Mouse (Mus musculus): ENCODE data around the gene Cd19. TPM values are rescaled to one million over a fixed set of nuclear protein-coding genes. Genes with fewer than 3 reads are reported as not detected.

Gene Cd19
- polyA plus RNA-seq, 1 experiment = 0.23 TPM

DNA sequence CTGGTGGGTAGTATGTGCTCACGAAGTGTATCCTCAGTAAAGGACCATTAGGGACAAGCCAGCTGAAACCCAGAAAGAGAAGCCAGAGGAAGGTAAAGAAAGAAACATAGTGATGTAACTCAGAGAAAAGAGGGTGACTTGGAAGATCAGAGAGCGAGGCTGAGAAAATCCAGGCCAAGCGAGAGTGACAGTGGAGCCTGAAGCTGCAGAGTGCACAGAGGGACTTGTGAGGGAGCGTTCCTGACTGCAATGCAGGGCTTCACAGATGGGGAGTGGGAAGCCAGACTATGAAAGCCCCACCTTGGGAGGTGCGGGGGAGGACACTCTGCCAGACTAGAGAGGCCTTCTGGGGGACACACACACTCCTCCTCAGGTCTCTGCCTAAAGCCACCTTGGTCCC lies 43.5 kb upstream of the Cd19 start:
- TF ChIP-seq CTCF (IDR thresholded peaks at IDR 0.05; ENCODE audit: borderline replicate concordance, insufficient read depth, low read depth, low read length) (no peak), POLR2A (IDR thresholded peaks at IDR 0.05; ENCODE audit: borderline replicate concordance, insufficient read depth, low read length) (no peak)
- Histone ChIP-seq H3K27ac (ENCODE audit: insufficient read depth, low read length) (no peak overlapping the region), H3K27me3 (ENCODE audit: control insufficient read depth, insufficient read depth, low read length) (no peaks in the 10 kb centered on the region; the same call in 1 of the 2 replicates), H3K4me1 (ENCODE audit: control insufficient read depth, insufficient read depth, low read length) (no peaks in the 10 kb centered on the region), H3K4me3 (replicated peaks; ENCODE audit: insufficient read depth, low read depth, low read length) (no peak overlapping the region)
- DNase-seq = no peak
- 71% methylated on average over 5 of the region's 5 CpGs for WGBS

DNA sequence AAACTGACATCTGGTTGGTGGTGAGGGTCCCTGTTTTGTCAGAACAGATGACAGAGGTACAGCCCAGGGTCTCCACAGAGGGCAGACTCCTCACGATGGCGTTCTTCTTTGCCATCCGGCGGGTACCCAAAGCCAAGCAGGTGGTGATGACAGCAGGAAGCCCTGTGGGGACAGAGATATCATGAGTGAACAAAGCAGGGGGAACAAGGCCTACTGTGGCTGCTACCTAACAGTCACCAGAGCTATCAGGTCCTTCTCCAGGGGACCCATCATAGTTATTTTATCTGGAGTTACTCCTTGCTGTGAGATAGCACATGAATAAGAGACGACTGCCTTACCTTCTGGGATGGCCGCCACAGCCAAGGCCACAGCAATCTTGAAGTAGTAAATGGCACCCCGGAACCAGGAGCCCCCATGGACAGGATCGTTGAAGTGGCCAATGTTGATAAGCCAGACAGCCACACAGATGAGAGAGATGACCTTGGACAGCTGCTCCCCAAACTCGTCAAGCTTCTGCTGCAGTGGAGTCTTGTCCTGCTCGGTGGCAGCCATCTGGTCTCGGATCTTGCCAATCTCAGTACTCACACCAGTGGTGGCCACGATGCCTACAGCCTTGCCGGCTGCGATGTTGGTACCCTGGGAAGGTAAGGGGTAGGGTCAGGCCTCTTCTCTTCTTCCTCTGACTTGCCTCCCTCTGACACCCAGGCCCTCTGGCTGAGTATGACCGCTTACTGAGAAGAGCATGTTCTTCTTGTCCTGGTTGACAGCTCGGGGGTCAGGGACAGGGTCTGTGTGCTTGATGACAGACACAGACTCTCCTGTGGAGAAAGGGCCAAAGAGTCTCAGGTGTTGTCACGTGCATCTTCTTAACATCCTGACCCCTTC lies 41.9 kb upstream of the Cd19 start:
- DNase-seq = no peak
- no peak overlapping the region for H3K4me3 ChIP-seq (replicated peaks; ENCODE audit: insufficient read depth, low read depth, low read length)
- 53% methylated on average over 17 of the region's 17 CpGs for WGBS
- no peak for TF ChIP-seq POLR2A (IDR thresholded peaks at IDR 0.05; ENCODE audit: borderline replicate concordance, insufficient read depth, low read length)
- no peak for TF ChIP-seq CTCF (IDR thresholded peaks at IDR 0.05; ENCODE audit: borderline replicate concordance, insufficient read depth, low read depth, low read length)
- no peaks in the 10 kb centered on the region for H3K27me3 ChIP-seq (ENCODE audit: control insufficient read depth, insufficient read depth, low read length)
- no peak overlapping the region for H3K27ac ChIP-seq (ENCODE audit: insufficient read depth, low read length)
- no peaks in the 10 kb centered on the region for H3K4me1 ChIP-seq (ENCODE audit: control insufficient read depth, insufficient read depth, low read length)

DNA sequence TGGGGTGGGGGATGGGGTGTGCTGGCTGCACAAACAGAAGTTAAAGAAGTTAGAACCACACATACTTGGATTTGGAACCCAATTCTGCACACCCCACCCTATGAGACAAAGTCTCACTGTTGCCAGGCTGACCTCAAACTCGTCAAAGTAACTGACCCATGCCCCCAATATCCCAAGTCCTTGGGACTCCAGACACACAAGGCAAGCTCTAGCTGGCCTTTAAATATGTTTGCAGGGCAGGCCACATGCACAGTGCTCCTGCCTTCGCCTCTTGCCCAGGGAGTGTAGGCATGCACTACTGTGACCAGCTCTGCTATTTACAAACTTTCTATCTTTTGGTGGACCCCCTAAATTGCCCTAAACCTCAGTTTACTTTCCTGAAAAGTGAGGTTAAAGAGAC lies 40.6 kb upstream of the Cd19 start:
- Histone ChIP-seq H3K4me1 (ENCODE audit: control insufficient read depth, insufficient read depth, low read length) (no peaks in the 10 kb centered on the region), H3K4me3 (replicated peaks; ENCODE audit: insufficient read depth, low read depth, low read length) (no peak overlapping the region), H3K27me3 (ENCODE audit: control insufficient read depth, insufficient read depth, low read length) (no peaks in the 10 kb centered on the region), H3K27ac (ENCODE audit: insufficient read depth, low read length) (no peak overlapping the region)
- 67% methylated on average over 2 of the region's 2 CpGs for WGBS
- TF ChIP-seq POLR2A (IDR thresholded peaks at IDR 0.05; ENCODE audit: borderline replicate concordance, insufficient read depth, low read length) (no peak), CTCF (IDR thresholded peaks at IDR 0.05; ENCODE audit: borderline replicate concordance, insufficient read depth, low read depth, low read length) (no peak)
- DNase-seq = no peak

DNA sequence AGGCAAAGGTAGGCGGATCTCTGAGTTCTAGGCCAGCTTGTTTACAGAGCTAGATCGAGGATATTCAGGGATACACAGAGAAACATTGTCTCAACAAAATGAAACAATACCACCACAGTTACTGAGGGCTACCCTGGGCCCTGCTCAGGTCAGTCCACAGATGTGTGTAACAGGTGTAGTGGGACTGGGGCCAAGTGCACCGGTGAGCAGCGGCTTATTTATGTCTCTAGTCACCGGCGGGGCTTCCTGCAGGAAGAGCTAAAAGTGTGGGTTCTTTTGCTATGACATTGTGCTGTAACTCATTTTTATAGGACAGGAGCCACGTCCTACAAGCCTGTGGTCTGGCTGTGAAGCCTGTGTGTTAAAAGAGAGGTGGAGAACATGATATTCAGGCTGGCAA lies 39.2 kb upstream of the Cd19 start:
- DNase-seq = no peak
- no peak overlapping the region for H3K27ac ChIP-seq (ENCODE audit: insufficient read depth, low read length)
- H3K27me3 ChIP-seq (ENCODE audit: control insufficient read depth, insufficient read depth, low read length) = no peaks in the 10 kb centered on the region
- H3K4me3 ChIP-seq (replicated peaks; ENCODE audit: insufficient read depth, low read depth, low read length) = no peak overlapping the region
- no peaks in the 10 kb centered on the region for H3K4me1 ChIP-seq (ENCODE audit: control insufficient read depth, insufficient read depth, low read length)
- TF ChIP-seq CTCF (IDR thresholded peaks at IDR 0.05; ENCODE audit: borderline replicate concordance, insufficient read depth, low read depth, low read length) (no peak), POLR2A (IDR thresholded peaks at IDR 0.05; ENCODE audit: borderline replicate concordance, insufficient read depth, low read length) (no peak)
- WGBS = 64% methylated on average over 7 of the region's 7 CpGs

DNA sequence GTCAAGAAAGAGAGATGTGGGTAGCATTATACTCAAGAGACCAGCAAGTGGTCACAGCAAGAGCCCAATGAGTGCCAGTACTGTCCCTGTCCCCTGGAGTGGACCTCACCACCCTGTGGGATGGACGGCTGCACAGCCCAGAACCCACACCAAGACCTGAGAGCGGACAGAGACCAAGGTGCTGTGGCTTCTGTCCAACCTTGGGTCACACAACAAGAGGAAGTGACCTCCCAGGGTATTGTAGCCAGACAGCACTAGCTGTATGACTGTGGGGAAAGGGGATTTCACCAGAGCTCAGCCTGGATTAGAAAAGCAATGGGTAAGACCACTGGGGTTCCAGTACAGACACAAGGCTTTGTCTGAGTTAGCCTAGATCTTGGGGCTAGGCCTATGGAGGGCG lies 37.6 kb upstream of the Cd19 start:
- H3K4me1 ChIP-seq (ENCODE audit: control insufficient read depth, insufficient read depth, low read length) = no peaks in the 10 kb centered on the region
- 76% methylated on average over 3 of the region's 3 CpGs for WGBS
- H3K27me3 ChIP-seq (ENCODE audit: control insufficient read depth, insufficient read depth, low read length) = no peaks in the 10 kb centered on the region
- TF ChIP-seq CTCF (IDR thresholded peaks at IDR 0.05; ENCODE audit: borderline replicate concordance, insufficient read depth, low read depth, low read length) (no peak), POLR2A (IDR thresholded peaks at IDR 0.05; ENCODE audit: borderline replicate concordance, insufficient read depth, low read length) (no peak)
- DNase-seq = no peak
- no peak overlapping the region for H3K4me3 ChIP-seq (replicated peaks; ENCODE audit: insufficient read depth, low read depth, low read length)
- no peak overlapping the region for H3K27ac ChIP-seq (ENCODE audit: insufficient read depth, low read length)

DNA sequence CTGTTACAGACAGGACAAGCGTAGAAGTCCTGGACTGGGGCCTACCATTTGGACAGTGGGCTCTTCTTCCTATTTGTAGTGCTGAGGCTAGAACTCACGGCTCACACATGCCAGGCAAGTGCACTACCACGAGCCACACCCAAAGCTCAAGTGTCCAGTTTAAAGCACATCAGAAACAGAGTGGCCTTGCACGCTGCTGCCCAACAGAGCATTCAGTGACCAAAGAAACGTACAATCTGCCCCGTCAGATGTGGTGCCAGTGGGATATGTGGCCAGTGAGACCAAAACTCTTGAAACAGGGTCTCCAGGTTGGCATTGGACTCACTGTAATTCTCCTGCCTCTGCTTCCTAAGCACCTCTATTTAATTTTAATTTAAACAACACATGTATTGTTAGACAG lies 36.0 kb upstream of the Cd19 start:
- Histone ChIP-seq H3K4me1 (ENCODE audit: control insufficient read depth, insufficient read depth, low read length) (no peaks in the 10 kb centered on the region), H3K27me3 (ENCODE audit: control insufficient read depth, insufficient read depth, low read length) (no peaks in the 10 kb centered on the region), H3K4me3 (replicated peaks; ENCODE audit: insufficient read depth, low read depth, low read length) (no peak overlapping the region), H3K27ac (ENCODE audit: insufficient read depth, low read length) (no peak overlapping the region)
- TF ChIP-seq POLR2A (IDR thresholded peaks at IDR 0.05; ENCODE audit: borderline replicate concordance, insufficient read depth, low read length) (no peak), CTCF (IDR thresholded peaks at IDR 0.05; ENCODE audit: borderline replicate concordance, insufficient read depth, low read depth, low read length) (no peak)
- DNase-seq = no peak
- 84% methylated on average over 6 of the region's 6 CpGs for WGBS

DNA sequence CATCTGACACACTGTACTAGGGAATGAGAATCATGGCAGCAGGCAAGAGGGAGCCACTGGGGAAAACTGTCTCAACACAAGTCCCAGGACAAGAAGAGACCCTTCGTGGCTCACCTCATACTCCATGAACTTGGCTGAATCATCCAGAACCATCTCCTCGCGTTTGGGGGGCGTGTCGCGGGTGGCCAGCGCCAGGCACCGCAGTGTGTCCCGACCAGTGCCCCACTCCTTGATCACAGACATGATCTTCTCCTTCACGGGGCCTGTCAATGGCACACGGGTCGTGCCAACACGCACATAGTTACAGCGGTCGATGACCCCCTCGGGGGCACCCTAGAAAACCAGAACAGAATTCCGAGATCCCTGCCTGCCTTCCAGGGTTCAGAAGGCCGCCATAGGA lies 35.3 kb upstream of the Cd19 start:
- H3K27me3 ChIP-seq (ENCODE audit: control insufficient read depth, insufficient read depth, low read length) = no peaks in the 10 kb centered on the region
- H3K27ac ChIP-seq (ENCODE audit: insufficient read depth, low read length) = no peak overlapping the region
- H3K4me3 ChIP-seq (replicated peaks; ENCODE audit: insufficient read depth, low read depth, low read length) = no peak overlapping the region
- H3K4me1 ChIP-seq (ENCODE audit: control insufficient read depth, insufficient read depth, low read length) = no peaks in the 10 kb centered on the region
- no peak for DNase-seq
- TF ChIP-seq CTCF (IDR thresholded peaks at IDR 0.05; ENCODE audit: borderline replicate concordance, insufficient read depth, low read depth, low read length) (no peak), POLR2A (IDR thresholded peaks at IDR 0.05; ENCODE audit: borderline replicate concordance, insufficient read depth, low read length) (no peak)
- 85% methylated on average over 18 of the region's 18 CpGs for WGBS

DNA sequence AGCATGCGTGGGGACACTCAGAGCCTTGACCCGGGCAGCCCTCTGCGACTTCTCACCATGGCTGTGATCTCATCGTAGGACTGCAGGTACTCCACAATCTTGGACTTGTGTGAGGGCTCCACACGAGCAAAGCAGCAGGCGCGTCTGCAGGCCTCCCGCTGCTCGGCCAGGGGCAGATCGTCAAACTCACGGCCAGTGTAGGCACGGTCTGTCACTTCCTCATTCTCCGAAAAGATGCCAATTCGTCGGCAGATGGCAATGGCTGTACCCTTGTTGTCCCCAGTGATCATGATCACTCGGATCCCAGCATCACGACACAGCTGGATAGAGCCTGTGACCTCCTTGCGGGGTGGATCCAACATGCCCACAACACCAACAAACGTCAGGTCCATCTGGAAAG lies 33.8 kb upstream of the Cd19 start:
- no peaks in the 10 kb centered on the region for H3K4me1 ChIP-seq (ENCODE audit: control insufficient read depth, insufficient read depth, low read length)
- no peaks in the 10 kb centered on the region for H3K27me3 ChIP-seq (ENCODE audit: control insufficient read depth, insufficient read depth, low read length)
- no peak overlapping the region for H3K27ac ChIP-seq (ENCODE audit: insufficient read depth, low read length)
- H3K4me3 ChIP-seq (replicated peaks; ENCODE audit: insufficient read depth, low read depth, low read length) = no peak overlapping the region
- 62% methylated on average over 19 of the region's 19 CpGs for WGBS
- TF ChIP-seq POLR2A (IDR thresholded peaks at IDR 0.05; ENCODE audit: borderline replicate concordance, insufficient read depth, low read length) (no peak), CTCF (IDR thresholded peaks at IDR 0.05; ENCODE audit: borderline replicate concordance, insufficient read depth, low read depth, low read length) (no peak)
- DNase-seq = no peak

All from cerebellum, adult 2 months (tissue).